In the genomic region with DNA sequence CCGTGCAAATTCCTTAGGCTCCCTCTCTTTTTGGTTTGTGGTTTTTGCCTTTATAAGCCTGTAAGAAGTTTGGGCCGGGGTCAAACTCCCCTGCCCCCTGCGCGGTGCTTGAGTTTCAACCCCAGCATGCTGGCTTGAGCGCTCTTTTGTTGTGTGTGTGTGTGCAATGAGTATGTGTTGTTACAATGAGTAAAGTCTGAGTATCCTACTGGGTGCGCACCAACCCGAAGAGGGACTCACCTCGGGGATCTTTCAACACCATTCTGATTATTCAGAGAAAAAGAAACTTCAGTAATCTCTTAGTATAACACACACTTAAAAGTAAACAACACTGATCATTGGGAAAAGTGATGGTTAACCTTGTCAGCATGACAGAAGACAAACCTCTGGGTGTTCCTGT, we compare ENCODE assay signal across 18 mouse cellular contexts. TPM values are rescaled to one million over a fixed set of nuclear protein-coding genes. Genes with fewer than 3 reads are reported as not detected.
"Had no signal": no experiment of that assay in that cellular context is flagged by ENCODE, and none has a peak within 500 bp of the region (broad histone marks: within the 10 kb centered on the region; RNA-seq: fewer than 3 reads in every experiment).

No protein-coding gene starts in this region.

- H3K27ac ChIP-seq: layer of hippocampus, adult 2 months; limb, embryonic 12.5 days; liver, embryonic 13.5 days; lung, embryonic 15.5 days; macrophage; midbrain, embryonic 12.5 days; stomach, embryonic 15.5 days had no signal

- ATAC-seq: liver, postnatal 0 days had no signal

- H3K4me3 ChIP-seq: layer of hippocampus, adult 2 months; limb, embryonic 12.5 days; liver, embryonic 13.5 days; lung, embryonic 15.5 days; megakaryocyte, embryonic 14.5 days; midbrain, embryonic 12.5 days; stomach, embryonic 15.5 days had no signal

- H3K4me1 ChIP-seq: liver, embryonic 13.5 days; lung, embryonic 15.5 days; megakaryocyte, embryonic 14.5 days; stomach, embryonic 15.5 days had no signal

- H3K9ac ChIP-seq: limb, embryonic 12.5 days; liver, embryonic 13.5 days; liver, postnatal 0 days; lung, embryonic 15.5 days; midbrain, embryonic 12.5 days; stomach, embryonic 15.5 days had no signal

- H3K4me2 ChIP-seq: limb, embryonic 12.5 days; liver, embryonic 13.5 days; lung, embryonic 15.5 days; midbrain, embryonic 12.5 days; stomach, embryonic 15.5 days had no signal

- H3K36me3 ChIP-seq: limb, embryonic 12.5 days; liver, embryonic 13.5 days; lung, embryonic 15.5 days; midbrain, embryonic 12.5 days; stomach, embryonic 15.5 days had no signal

- H3K27me3 ChIP-seq: limb, embryonic 12.5 days; liver, embryonic 13.5 days; lung, embryonic 15.5 days; megakaryocyte, embryonic 14.5 days; midbrain, embryonic 12.5 days; stomach, embryonic 15.5 days had no signal

- H3K9me3 ChIP-seq: limb, embryonic 12.5 days; liver, embryonic 13.5 days; lung, embryonic 15.5 days; megakaryocyte, embryonic 14.5 days; midbrain, embryonic 12.5 days; stomach, embryonic 15.5 days had no signal

- DNase-seq: liver; liver, embryonic 13.5 days; liver, postnatal 0 days; lung, postnatal 14 days; right cerebral cortex, postnatal 14 days; thymus, adult 2 months; thymus, postnatal 36 days had no signal

RNA-seq across cellular contexts. Expression of gene Gm1527, which starts 49.2 kb away (rescaled TPM):
- polyA plus RNA-seq: intestine, embryonic 14.5 days; limb, embryonic 12.5 days; liver, embryonic 13.5 days; liver, postnatal 0 days; lung, embryonic 15.5 days; macrophage; midbrain, embryonic 12.5 days; midbrain, postnatal 0 days; neural tube, embryonic 14.5 days; spleen, adult 2 months; stomach, embryonic 15.5 days; thymus, adult 2 months had no signal
